Mouse (Mus musculus) cerebellum, adult (tissue): ENCODE measurements around the gene Ccdc47.
A peak's percentile ranks its signal among the peaks of the same experiment; 100 is the strongest.
"Not testable (repeated sequence)": the region's sequence is repeated elsewhere in the genome, so short reads cannot be mapped to it uniquely, and the experiment has no call there.

Experiments used
- ATAC-seq: cut with Nextera tagmentation; 2 replicates; pipeline ENCODE4 v1.9.2; 2017; ENCODE audit warnings: mild to moderate bottlenecking, moderate library complexity, mixed read lengths; ENCODE audit not compliant: insufficient number of reproducible peaks, low FRiP score, low TSS enrichment

The Ccdc47 gene

DNA sequence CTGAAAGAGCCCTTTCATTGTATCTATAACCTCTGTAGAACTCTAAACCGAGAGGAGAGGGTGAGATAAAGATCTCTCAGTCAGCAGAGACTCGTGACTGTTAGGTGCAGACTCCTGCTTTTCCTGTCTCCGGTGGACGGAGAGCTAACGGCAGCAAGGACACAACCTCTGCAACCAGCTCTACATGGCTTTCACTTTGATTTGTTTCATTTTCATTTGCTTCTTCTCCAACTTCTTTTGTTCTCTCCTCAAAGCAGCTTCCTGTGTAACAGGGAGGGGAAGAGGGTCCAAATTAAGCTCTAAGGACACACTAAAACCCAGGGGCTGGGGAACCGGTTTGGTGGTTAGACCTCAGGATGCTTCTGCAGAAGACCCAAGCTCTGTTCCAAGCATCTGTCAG is 15.4 kb downstream of the Ccdc47 start:
- ATAC-seq: no peak

DNA sequence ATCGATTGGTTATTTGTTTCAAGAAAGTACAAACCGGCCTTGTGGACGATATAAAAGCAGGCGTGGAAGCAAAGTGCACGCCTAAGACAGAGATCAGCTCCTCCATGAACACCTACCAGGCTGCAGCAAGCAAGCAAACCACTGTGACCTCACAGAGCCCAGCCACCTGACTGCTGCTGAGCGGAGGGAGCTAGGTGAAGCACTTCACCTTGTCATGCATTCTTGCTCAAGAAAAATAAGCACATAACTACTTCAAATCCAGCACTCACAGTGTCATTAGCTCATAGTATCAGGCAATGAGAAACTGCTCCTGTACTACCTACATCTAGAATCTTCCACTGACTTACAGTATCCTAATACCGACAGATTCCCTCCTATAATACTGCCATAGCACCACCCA is 16.1 kb downstream of the Ccdc47 start:
- ATAC-seq: not testable (repeated sequence)

DNA sequence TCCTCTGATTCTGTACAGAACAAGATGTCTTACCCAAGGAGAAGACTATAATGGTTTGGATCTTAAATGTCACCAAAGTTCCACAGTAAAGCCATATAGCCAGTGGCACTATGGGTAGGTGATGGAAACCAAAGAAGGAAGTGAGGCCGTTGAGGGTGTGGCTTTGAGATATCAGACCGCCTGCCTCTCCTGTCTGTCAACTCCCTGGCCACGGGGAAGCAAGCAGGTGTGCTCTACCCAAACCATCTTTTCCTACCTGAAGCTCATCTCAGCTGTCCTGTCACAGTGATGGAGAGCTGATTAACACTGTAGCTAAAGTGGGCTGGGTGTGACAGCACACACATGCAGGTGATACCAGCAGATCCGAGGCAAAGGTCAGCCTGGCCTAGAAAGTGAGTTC is 17.9 kb downstream of the Ccdc47 start:
- ATAC-seq: no peak

DNA sequence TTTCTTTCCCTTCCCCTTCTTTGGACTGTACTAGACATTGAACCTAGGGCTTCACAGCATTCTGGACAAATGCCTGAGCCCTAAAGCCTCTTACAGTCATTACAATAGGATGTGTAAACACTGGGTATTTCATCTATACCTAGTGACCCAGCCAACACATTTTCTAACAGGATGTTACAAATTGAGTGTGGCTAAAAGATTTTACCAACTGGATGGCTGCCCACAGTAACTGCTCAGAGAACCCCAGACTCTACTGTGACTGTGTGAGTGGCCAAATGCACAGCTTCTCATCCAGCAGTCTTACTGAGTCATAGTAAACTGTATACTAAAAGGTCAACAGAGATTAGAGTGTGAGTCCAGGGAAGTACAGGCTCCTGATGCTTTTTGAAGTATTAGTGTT is 20.8 kb downstream of the Ccdc47 start:
- ATAC-seq: no peak

DNA sequence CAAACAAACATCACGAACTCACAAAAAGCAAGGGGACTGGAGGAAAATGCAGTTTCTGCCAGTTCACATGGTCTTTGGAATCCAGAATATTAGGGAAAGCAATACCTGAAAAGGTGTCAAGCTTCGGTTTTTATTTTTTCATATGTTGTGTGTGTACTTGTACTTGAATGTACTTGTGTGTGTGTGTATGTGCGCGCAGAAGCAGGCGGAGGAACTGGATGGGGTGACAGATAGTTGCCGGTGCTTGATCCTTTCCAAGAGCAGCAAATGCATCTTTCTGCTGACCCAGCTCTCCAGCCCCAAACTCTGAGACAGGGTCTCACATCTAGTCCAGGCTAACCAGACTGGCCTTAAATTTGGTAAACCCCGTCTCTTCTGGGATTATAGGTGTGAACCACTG is 21.3 kb downstream of the Ccdc47 start:
- no peak for ATAC-seq

DNA sequence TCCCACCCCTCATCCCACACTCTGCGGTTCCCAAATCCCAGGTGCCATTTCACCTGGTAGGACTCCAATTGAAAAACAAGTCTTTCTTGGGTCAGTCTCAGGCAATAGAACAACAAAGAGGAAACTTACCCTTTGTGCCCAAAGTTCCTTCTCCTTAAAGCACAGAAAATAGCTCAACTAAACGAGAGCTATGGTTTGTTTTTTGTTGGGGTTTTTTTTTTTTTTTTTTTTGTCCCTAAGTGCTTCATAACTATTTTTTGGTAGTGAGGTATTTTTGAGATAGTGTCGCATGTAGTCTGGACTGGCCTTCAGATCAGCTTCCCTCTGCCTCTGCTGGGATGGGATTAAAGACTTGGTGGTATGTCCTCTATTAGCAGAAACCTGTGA is 22.0 kb downstream of the Ccdc47 start:
- ATAC-seq: no peak

DNA sequence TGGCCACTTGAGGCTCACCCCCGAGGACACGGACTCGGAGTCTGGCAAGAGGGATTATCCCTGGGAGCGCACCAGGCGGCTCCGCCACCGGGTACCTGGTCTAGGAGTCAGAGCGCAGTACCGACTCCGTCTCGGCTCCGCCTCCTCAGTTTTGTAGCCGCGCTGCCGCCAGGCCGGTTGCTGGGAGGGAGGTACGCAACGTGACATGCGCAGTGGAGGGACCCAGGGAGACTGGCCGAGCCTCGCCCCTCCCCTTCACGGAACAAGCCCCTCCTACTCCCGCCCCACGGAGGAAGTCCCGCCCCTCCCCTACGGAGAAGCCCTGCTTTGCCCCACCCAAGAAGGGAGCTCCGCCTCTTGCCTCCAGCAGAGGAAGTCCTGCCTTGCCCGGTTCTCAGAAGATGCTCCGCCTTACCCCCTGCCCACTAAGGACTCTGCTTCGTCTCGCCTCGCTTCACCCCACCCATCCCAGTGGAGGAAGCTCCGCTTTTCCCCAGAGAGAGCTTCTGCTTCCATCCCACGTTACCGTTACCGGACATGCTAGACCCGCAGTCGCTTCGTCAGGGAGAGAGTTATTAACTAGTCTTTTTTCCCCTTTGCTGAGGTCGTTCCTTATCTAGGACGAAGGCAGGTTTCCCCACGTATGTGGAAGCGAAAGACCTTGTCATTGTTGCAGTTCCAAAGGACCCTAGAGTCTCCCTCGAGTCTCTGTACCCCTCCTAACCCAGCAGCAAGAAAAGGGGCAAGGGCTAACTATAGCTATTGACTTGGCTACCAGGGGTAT is 22.6 kb downstream of the Ccdc47 start:
- ATAC-seq: peak; percentile 95

DNA sequence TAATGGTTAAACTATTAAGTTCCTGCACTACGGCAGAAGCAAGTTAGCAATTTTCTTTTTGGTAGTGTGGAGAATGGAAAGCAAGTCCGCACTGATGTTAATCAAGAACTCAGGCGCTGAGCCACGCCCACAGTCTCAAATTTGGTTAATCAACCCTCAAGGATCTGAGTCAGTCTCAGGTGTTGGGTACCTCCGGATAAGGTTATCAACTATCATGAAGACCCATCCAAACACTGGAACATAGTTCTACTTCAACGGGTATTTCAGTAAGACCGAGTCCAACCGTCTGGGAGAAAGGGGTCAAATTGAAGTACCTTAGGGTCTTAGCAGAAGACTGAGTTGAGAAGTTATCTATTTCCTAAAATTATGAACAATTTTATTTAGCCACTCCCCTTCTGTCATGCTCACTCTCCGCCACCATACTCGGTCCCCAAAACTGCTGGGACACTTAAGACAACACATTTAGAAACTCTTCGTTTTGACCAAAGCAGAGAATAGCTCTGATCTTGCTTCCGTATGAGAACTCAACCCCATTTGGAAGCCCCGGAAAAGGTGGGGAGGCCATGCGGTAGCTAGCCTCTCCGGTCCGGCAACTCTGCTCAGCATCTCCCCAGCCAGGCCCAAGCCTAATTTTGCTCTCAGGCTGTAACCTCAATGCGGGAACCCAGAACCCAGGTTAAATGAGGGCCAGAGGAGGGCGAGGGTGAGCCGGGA is 23.3 kb downstream of the Ccdc47 start:
- no peak for ATAC-seq

DNA sequence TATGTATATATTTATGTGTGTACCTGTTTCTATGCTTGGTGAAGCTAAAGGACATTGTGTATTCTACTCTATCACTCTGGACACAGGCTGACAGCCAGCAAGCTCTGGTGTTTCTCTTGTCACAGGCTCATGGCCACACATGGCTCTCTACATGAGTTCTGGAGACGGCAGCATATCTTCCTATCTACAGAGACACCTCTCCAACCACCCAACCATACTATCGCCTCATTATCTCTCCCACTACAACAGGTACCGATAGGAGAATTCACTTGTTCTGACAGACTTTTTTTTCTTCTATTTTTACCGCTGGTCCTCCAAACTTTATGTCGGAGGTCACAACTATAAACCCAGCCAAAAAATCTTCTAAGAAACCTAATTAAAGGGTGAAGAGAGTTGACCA is 23.9 kb downstream of the Ccdc47 start:
- no peak for ATAC-seq

DNA sequence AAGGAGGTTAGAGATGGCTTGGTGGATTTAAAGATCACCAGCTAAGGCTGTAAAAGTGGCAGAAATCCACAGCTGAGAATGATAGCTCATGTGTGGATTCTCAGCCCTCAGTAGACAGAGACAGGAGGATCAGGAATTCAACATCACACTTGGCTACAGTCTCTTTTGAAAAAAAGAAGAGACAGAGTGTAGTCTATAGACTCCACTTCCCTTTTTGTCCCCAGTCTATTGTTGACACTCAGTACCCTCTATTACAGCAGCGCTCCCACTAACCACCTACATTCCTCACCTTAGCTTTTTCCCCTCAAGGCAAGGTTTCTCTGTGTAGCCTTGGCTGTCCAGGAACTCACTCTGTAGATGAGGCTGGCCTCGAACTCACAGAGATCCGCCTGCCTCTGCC is 24.4 kb downstream of the Ccdc47 start:
- no peak for ATAC-seq

DNA sequence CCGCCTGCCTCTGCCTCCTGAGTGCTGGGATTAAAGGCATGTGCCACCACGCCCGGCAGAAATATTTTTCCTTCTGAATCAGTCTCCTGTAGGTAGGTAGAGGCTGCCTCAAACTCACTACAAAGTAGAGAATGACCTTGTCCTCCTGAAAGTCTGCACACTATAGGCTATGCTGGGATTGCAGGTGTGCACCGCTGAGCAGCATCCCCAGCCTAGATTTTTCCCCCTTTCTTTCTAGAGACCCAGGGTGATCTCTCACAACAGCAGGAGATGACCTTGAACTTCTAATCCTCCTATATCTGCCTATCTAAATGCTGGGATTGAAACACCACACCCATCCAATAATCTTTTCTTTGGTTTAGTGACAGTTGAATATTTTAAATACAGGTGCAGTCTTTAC is 28.8 kb downstream of the Ccdc47 start:
- no peak for ATAC-seq

DNA sequence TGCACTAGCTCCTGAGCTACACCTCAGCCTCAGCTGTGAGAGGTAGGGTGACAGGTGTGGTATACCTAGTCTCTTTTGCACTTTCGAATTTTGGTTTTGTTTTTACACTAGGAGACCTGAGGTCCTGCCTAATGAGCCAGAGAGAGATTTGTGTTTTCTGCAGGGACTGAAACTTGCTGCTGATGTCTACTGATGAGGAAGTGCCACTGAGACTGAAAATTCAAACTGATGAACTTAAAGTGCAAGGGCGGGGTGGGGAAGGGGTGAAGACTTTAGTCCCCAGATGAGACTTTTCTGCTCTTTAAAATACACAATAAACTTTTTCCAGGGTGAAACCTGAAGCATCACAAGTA is 35.7 kb downstream of the Ccdc47 start:
- ATAC-seq: no peak

DNA sequence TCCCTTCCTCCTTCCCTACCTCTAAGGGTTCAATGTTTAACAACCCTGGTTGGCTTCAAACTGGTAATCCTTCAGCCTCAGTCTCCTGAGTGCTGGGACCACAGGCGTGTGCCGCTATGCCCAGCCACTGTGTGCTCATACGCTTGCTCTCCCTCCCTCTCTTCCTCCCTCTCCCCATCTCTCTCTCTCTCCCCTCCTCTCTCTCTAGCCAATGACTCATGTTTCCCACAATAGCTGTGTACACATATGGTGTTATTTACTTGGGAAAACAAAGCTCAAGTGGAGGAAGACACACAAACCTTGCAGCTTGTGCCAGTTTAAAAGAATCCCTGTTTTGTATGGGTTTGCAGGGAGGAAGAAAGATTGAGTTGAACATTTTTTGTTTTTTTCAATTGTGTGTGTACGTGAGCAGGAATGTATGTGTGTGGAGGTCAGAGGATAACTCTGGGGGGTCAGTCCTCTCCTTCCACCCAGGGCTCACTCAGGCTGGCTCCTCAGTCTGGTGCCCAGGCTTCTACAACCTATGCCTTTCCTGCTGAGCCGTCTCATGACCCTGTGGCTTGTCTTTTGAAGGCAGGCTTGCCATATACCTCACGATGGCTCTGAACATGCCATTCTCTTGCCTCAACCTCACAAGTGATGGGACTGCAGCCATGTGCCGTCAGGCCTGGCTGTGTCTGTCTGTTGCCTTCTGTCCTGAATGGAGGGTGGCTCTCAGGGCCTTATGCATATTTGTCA is 36.3 kb downstream of the Ccdc47 start:
- peak; percentile 90 for ATAC-seq

DNA sequence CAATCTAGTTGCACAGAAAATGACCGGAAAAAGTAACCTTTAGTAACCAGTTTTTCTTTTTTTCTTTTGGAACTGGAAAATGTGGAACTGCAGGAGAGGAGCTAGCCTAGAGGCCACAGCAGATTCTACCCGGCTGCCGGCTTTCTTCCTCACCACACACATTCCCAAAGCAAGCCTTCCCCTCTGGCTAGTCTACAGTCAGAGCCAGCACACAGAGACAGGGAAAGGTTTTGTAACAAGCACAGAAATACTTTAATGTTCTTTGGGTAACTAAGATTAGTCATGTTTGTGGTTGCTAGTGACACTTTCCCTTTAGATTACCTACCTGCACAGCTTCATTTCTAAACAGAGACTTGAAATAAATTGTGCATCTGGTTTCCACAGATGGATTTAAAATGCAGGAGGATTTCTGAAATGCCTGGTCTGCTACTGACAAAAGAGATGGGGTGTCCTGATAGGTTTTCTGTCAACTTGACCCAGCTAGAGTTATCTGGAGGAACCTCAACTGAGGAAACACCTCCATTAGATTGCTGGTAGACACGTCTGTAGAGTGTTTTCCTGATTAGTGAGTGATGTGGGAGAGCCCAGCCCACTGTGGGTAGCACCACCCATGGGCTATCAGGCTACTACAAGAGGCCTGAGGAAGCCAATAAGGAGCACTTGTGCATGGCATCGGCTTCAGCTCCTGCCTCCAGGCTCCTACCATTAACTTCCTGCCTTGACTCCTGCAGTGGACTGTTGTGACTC is 37.9 kb downstream of the Ccdc47 start:
- no peak for ATAC-seq

DNA sequence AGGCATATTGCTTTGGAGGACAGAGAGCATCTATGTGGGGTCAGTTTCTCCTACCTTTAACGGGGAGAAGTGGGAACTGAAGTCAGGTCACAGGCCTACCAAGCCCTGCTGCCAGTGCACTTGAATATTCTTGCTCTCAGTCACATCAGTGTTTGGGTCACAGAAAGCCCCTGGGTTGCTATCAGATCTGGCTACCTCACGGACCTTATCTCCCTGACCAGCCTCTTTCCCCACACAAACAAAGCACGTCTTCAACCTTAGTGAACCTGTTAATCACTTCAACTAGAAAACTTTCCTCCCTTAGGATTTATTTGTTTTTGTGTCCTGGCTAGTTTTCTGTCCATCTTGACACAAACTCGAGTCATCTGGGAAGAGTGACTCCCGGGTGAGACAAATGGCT is 39.8 kb downstream of the Ccdc47 start:
- ATAC-seq: no peak

DNA sequence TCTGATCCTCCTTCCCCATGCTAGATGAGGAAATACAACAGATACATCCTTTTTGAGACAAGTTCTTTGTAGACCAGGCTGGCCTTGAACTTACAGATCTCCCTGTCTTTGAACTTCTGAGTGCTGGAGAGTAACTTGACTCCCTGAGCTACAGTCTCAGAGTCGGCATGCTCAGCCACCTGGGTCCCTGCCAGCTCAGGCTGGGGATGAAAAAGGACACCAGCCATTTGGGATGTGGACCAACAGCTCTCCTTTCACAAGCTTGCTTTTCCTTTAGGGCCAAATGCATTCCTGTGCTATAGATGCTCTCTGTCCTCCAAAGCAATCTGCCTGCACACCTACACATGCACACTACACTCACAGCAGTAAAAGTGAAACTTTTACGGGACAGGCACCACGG is 41.1 kb downstream of the Ccdc47 start:
- ATAC-seq: no peak

DNA sequence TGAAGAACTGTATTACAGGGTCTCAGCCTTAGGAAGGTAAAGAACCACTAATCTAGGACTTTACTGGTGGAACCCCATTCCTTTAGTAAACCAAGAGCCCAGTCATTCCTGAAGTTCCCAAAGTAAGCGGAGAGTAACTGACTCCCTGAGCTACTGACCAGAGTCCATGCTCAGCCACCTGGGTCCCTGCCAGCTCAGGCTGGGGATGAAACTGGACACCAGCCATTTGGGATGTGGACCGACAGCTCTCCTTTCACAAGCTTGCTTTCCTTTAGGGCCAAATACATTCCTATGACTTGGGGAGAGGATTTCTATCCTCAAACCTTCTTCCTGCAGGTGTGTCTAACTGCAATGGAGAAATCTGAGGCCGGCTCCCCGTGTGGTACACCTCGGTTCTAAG is 41.8 kb downstream of the Ccdc47 start:
- ATAC-seq: no peak

DNA sequence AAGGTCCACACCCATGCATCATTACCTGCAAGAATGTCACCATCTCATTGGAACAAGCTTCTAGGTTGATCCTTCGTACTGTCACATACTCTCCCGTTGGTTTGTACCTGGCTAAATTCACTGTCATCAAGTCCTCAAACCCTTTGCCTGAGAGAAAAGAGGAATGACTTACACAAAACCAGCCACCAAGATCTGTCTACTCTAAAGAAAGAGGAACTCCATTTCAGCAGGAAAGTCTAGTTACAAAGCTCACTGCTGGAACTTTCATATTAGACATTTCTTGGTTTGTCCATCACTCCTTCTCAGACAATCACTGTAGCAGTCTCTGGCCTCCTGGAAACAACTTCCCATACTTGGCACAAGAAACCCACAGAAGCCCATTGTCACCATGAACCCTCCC is 42.9 kb downstream of the Ccdc47 start:
- no peak for ATAC-seq

DNA sequence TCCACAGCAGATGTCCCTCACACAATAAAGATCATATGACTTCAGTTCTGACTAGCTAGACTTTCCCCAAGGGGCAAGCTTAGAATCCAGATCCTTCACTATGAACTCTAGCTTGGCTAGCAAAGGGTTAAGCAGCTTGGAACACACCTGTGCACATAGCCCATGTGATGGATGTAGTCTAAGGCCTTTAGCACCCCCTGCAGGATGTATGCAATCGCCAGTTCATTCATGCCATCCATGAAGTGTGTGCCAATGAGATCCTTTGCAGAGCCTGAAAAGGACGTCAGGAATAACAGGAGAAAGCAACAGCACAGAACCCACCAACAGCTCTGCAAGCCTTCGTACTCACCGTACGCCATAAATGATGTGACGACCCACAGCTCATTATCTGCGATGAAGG is 45.3 kb downstream of the Ccdc47 start:
- no peak for ATAC-seq

DNA sequence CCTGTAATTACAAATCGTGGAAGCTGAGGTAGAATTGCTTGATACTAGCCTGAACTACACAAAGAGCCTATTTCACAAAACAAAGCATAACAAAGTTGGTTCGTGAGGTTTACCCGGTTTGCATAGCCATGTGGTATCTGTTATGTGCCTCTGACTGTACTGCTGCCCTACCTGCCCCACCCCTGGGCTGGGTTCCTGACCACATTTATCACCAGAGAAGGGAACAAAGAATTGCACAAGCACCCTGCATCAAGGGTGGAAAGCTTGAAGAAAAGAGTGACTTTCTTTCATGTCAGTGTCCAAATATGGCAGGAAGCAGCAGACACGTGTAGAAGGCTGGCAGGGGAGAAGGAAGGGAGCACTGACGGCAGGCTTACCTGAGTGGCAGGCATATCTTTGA is 48.7 kb downstream of the Ccdc47 start:
- no peak for ATAC-seq

DNA sequence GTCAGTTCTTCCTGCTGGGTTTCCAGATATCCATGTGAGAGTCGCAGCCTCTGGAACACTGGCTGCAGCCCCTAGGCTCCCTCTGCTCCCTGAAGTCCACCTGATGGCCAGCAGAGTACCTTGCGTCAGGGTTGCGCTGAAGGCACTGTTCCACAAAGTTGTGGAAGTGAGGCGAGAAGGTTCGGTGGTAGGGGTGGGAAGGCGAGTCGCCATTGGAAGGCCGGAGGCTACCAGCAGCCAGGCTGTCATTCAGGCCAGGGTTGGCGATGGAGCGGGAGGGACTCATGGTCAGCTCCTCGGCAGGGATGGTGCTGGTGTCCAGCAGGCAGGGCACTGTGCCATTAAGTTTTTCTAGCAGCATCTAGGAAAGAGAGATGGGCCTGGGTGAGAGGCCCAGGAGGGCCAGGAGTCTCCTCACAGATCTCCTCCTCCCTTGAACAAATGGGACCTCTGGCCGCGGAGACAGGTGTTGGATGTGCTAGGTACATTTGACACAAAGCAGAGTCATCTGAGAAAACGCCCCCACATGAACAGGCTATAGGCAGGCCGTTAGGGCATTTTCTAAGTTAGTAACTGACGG is 51.5 kb downstream of the Ccdc47 start:
- no peak for ATAC-seq
